Mouse (Mus musculus): ENCODE results near the gene Mrpl18.

DNA sequence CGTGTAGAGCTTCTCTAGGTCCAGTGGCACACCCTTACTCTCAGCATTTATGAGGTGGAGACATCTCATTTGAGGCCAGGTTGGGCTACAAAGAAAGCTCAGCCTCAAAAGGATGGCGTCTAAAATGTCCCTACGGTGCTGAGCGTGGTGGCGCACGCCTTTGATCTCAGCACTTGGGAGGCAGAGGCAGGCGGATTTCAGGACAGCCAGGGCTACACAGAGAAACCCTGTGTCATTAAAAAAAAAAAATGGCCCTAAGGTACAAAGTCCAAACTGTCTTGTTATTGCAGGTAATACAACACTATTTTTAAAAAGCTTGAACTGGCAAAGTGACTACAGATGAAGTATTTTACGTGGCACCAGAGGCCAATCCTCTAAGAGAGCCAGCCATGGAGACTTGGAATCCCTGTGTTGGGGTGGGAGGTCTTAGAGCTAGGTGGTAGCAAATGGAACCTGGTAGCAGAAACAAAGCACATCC, 9.6 kb upstream of the Mrpl18 start:
- TF ChIP-seq POLR2A (IDR thresholded peaks at IDR 0.05; ENCODE audit: borderline replicate concordance, control insufficient read depth, low read depth, low read length) (no peak), CTCF (IDR thresholded peaks at IDR 0.05; ENCODE audit: control insufficient read depth, insufficient read depth, low read length) (no peak)

Measured in bone marrow, adult 2 months (tissue).